8 mouse cellular contexts compared by ENCODE assay signal in the genomic region with DNA sequence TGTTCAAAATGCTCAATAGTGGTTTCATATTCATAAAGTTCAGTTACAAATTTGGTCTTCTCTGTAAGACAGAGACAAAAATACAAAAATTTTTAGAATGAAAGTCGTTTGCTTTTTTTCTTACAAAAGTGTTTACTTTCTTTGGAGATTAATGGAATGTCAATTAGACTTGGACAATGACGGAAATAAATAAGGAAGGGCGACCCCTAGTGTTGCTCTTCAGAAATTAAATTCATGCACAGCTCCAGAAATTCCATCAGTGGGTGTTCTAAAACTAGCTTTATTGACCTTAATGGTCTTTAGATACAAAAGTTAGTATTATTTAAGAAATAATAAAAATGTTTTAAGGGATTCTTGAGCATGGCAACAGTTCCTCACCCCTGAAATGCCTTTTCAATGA.
DNase-seq lines count a peak whose midpoint lies in the region; ATAC-seq and TF ChIP-seq lines count a peak whose summit lies in the region.

No protein-coding gene starts in this region.

- H3K36me3 ChIP-seq in forebrain, embryonic 14.5 days (ENCODE audit: control insufficient read depth, insufficient read depth, low read length), result no peaks in the 10 kb centered on the region
- no peaks in the 10 kb centered on the region for H3K36me3 ChIP-seq in forebrain, embryonic 10.5 days (replicated peaks)
- no peaks in the 10 kb centered on the region for H3K36me3 ChIP-seq in liver, postnatal 0 days (replicated peaks; ENCODE audit: insufficient read depth, low read length)
- H3K36me3 ChIP-seq in liver, embryonic 12.5 days, result no peaks in the 10 kb centered on the region

- H3K27ac ChIP-seq in forebrain, embryonic 14.5 days (ENCODE audit: low read depth, low read length), result no peak overlapping the region
- H3K27ac ChIP-seq in forebrain, embryonic 10.5 days, result no peak overlapping the region
- no peak overlapping the region for H3K27ac ChIP-seq in liver, postnatal 0 days (ENCODE audit: low read depth)
- no peak overlapping the region for H3K27ac ChIP-seq in liver, embryonic 12.5 days

- no peak overlapping the region for H3K4me2 ChIP-seq in forebrain, embryonic 14.5 days (ENCODE audit: low read length)
- H3K4me2 ChIP-seq in liver, postnatal 0 days (ENCODE audit: low read depth, low read length), result no peak overlapping the region
- H3K4me2 ChIP-seq in liver, embryonic 12.5 days, result no peak overlapping the region

- intact Hi-C loops in left cerebral cortex, postnatal 4 days (cut with DNase I), result loop anchor here (5.0 kb wide), 1 partner anchor 629 kb away; no protein-coding TSS in a partner anchor

- no peak for TF ChIP-seq EP300 in liver, postnatal 0 days (IDR thresholded peaks at IDR 0.05; ENCODE audit: low read depth)

- TF ChIP-seq CTCF in liver, postnatal 0 days (IDR thresholded peaks at IDR 0.05; ENCODE audit: low read depth), result peak; percentile 51

- no peaks in the 10 kb centered on the region for H3K27me3 ChIP-seq in forebrain, embryonic 14.5 days (replicated peaks; ENCODE audit: control insufficient read depth, insufficient read depth, low read length)
- no peaks in the 10 kb centered on the region for H3K27me3 ChIP-seq in forebrain, embryonic 10.5 days (ENCODE audit: poor library complexity, severe bottlenecking)
- no peaks in the 10 kb centered on the region for H3K27me3 ChIP-seq in liver, postnatal 0 days (ENCODE audit: insufficient read depth, low read length)
- no peaks in the 10 kb centered on the region for H3K27me3 ChIP-seq in liver, embryonic 12.5 days (replicated peaks)

- no peaks in the 10 kb centered on the region for H3K9me3 ChIP-seq in forebrain, embryonic 14.5 days (replicated peaks; ENCODE audit: control insufficient read depth, low read length)
- H3K9me3 ChIP-seq in forebrain, embryonic 10.5 days, result no peaks in the 10 kb centered on the region
- no peaks in the 10 kb centered on the region for H3K9me3 ChIP-seq in liver, postnatal 0 days (ENCODE audit: low read length)
- H3K9me3 ChIP-seq in liver, embryonic 12.5 days (replicated peaks), result no peaks in the 10 kb centered on the region

- H3K9ac ChIP-seq in forebrain, embryonic 14.5 days (ENCODE audit: low read length), result no peak overlapping the region
- no peak overlapping the region for H3K9ac ChIP-seq in liver, postnatal 0 days (replicated peaks)
- H3K9ac ChIP-seq in liver, embryonic 12.5 days, result no peak overlapping the region

- WGBS in forebrain, embryonic 14.5 days, result 3% methylated on average over 3 of the region's 3 CpGs
- WGBS in forebrain, embryonic 10.5 days, result 6% methylated on average over 3 of the region's 3 CpGs
- 3% methylated on average over 3 of the region's 3 CpGs for WGBS in liver, postnatal 0 days (ENCODE audit: insufficient replicate concordance)
- 2% methylated on average over 3 of the region's 3 CpGs for WGBS in liver, embryonic 12.5 days (ENCODE audit: insufficient replicate concordance)

- no peak overlapping the region for H3K4me3 ChIP-seq in forebrain, embryonic 14.5 days (ENCODE audit: low read depth, low read length)
- H3K4me3 ChIP-seq in forebrain, embryonic 10.5 days, result no peak overlapping the region
- H3K4me3 ChIP-seq in liver, postnatal 0 days (ENCODE audit: low read depth, low read length), result no peak overlapping the region
- H3K4me3 ChIP-seq in liver, embryonic 12.5 days, result no peak overlapping the region

- no peaks in the 10 kb centered on the region for H3K4me1 ChIP-seq in forebrain, embryonic 14.5 days (ENCODE audit: control insufficient read depth, insufficient read depth, low read length)
- no peaks in the 10 kb centered on the region for H3K4me1 ChIP-seq in forebrain, embryonic 10.5 days
- H3K4me1 ChIP-seq in liver, postnatal 0 days (ENCODE audit: insufficient read depth), result no peaks in the 10 kb centered on the region
- no peaks in the 10 kb centered on the region for H3K4me1 ChIP-seq in liver, embryonic 12.5 days

- no peak for ATAC-seq in forebrain, embryonic 14.5 days
- no peak for ATAC-seq in liver, postnatal 0 days
- ATAC-seq in liver, embryonic 12.5 days, result no peak
- no peak for ATAC-seq in inflammation-experienced regulatory T-cells, adult 6 months

- peak; percentile 64 for DNase-seq in forebrain, embryonic 14.5 days (ENCODE audit: low spot score)
- DNase-seq in forebrain, embryonic 10.5 days (ENCODE audit: extremely low spot score, low spot score), result no peak
- no peak for DNase-seq in liver, postnatal 0 days
- peak; percentile 46 for DNase-seq in ZHBTc4 (ENCODE audit: low read depth, low spot score)
- DNase-seq in left cerebral cortex, postnatal 4 days, result peak; percentile 7
- DNase-seq in ovary, adult 18-20 months (ENCODE audit: low spot score), result no peak

Comparison
In these comparisons a context has a peak if more than half of its experiments do, and no peak if none do; other contexts are left out.
1. DNase-seq: peak in forebrain, embryonic 14.5 days (single experiment), ZHBTc4 (single experiment) and left cerebral cortex, postnatal 4 days (single experiment); none in forebrain, embryonic 10.5 days (single experiment), liver, postnatal 0 days (single experiment) and ovary, adult 18-20 months (single experiment).